Comparison of ENCODE assay signal across 22 mouse cellular contexts in genomic region chr17:24725637-24726390, GRCm38 (mm10). TPM values are rescaled to one million over a fixed set of nuclear protein-coding genes. Genes with fewer than 3 reads are reported as not detected.
DNase-seq lines count a peak whose midpoint lies in the region; ATAC-seq and TF ChIP-seq lines count a peak whose summit lies in the region.
"Had no signal": no experiment of that assay in that cellular context is flagged by ENCODE, and none has a peak within 500 bp of the region (broad histone marks: within the 10 kb centered on the region; RNA-seq: fewer than 3 reads in every experiment).

No protein-coding gene starts in this region.

- H3K9ac ChIP-seq in intestine, postnatal 0 days (ENCODE audit: low read depth, low read length): no peak overlapping the region
- no peak overlapping the region for H3K9ac ChIP-seq in intestine, embryonic 15.5 days
- no peak overlapping the region for H3K9ac ChIP-seq in liver, adult 2 months (ENCODE audit: low read depth, low read length)
- H3K9ac ChIP-seq in CH12.LX (ENCODE audit: insufficient read depth, low read depth): no peak overlapping the region
- H3K9ac ChIP-seq: embryonic facial prominence, embryonic 12.5 days; forebrain, embryonic 15.5 days; heart, embryonic 12.5 days had no signal

- TF ChIP-seq POLR2A in liver, adult 2 months (IDR thresholded peaks at IDR 0.05; ENCODE audit: extremely low read depth, insufficient read depth, low read length): no peak
- TF ChIP-seq POLR2A in CH12.LX (IDR thresholded peaks at IDR 0.05; ENCODE audit: low read depth, low read length): no peak

- in situ Hi-C loops in CH12.LX (cut with MboI; ENCODE audit: low pct_ligation_motif_present, low pct_unique_long_range_greater_than_20kb, low sequenced_read_pairs): no loop called here

- peak; percentile 14 for DNase-seq in liver, adult 2 months (ENCODE audit: extremely low read depth, low read depth, low spot score)
- DNase-seq in liver (no peak), CH12.LX (ENCODE audit: extremely low read depth) (no peak)
- no peak for DNase-seq in embryo, embryonic 10 days (ENCODE audit: low spot score)
- DNase-seq: adrenal gland, postnatal 10 days; cerebellum, adult 11 months; cerebellum, adult 8-10 months; cerebellum, postnatal 14 days; gastrocnemius, postnatal 14 days; heart, postnatal 36 days had no signal

- no peak overlapping the region for H3K4me2 ChIP-seq in intestine, postnatal 0 days (replicated peaks; ENCODE audit: low read depth)
- no peak overlapping the region for H3K4me2 ChIP-seq in intestine, embryonic 15.5 days (replicated peaks)
- no peak overlapping the region for H3K4me2 ChIP-seq in CH12.LX (ENCODE audit: insufficient read depth, low read depth, poor library complexity, severe bottlenecking)
- H3K4me2 ChIP-seq: embryonic facial prominence, embryonic 12.5 days; forebrain, embryonic 15.5 days; heart, embryonic 12.5 days had no signal

- no peaks in the 10 kb centered on the region for H3K9me3 ChIP-seq in intestine, postnatal 0 days (ENCODE audit: control insufficient read depth)
- H3K9me3 ChIP-seq in intestine, embryonic 15.5 days: no peaks in the 10 kb centered on the region
- no peaks in the 10 kb centered on the region for H3K9me3 ChIP-seq in CH12.LX (replicated peaks; ENCODE audit: low read length)
- H3K9me3 ChIP-seq: embryonic facial prominence, embryonic 12.5 days; forebrain, embryonic 15.5 days; G1E; heart, embryonic 12.5 days had no signal

- peaks cover 3% of the 10 kb centered on the region; the same call in 1 of the 2 replicates for H3K27me3 ChIP-seq in intestine, postnatal 0 days (replicated peaks; ENCODE audit: control insufficient read depth, insufficient read depth, low read length)
- H3K27me3 ChIP-seq in intestine, embryonic 15.5 days (replicated peaks): no peaks in the 10 kb centered on the region
- H3K27me3 ChIP-seq in liver, adult 2 months (ENCODE audit: control insufficient read depth, insufficient read depth, low read length): no peaks in the 10 kb centered on the region
- H3K27me3 ChIP-seq in CH12.LX (replicated peaks): no peaks in the 10 kb centered on the region
- H3K27me3 ChIP-seq: embryonic facial prominence, embryonic 12.5 days had no signal

- H3K4me3 ChIP-seq in intestine, postnatal 0 days (ENCODE audit: low read depth, low read length): no peak overlapping the region
- no peak overlapping the region for H3K4me3 ChIP-seq in intestine, embryonic 15.5 days (replicated peaks)
- H3K4me3 ChIP-seq in liver, adult 2 months (ENCODE audit: insufficient read depth, low read depth, low read length): no peak overlapping the region
- H3K4me3 ChIP-seq in CH12.LX (replicated peaks in 1 of 3; ENCODE audit: low read depth in 2 of 3, low read length in 2 of 3, poor library complexity in 1 of 3): no peak overlapping the region
- H3K4me3 ChIP-seq: embryonic facial prominence, embryonic 12.5 days; forebrain, embryonic 15.5 days; heart, embryonic 12.5 days had no signal

- peak; percentile 40 for TF ChIP-seq CTCF in intestine, postnatal 0 days (IDR thresholded peaks at IDR 0.05; ENCODE audit: low read depth)
- TF ChIP-seq CTCF in liver, adult 2 months (IDR thresholded peaks at IDR 0.05; ENCODE audit: low read depth, low read length): 0 out of 2 replicates have a peak, but pooled peaks have one; percentile 10
- TF ChIP-seq CTCF in CH12.LX (conservative IDR thresholded peaks at IDR 0.05 in 1 of 2, IDR thresholded peaks at IDR 0.05 in 1 of 2; ENCODE audit: low read depth in 2 of 2, low read length in 2 of 2): peak in 1 of 2 experiments; percentile 57; a peak in 2 of 4 replicates

- dilution Hi-C loops in CH12.LX (cut with MboI; ENCODE audit: extremely low pct_ligation_motif_present, extremely low pct_unique_long_range_greater_than_20kb, low sequenced_read_pairs): no loop called here

- 0 out of 2 replicates have a peak, but pooled peaks cover 3% of the 10 kb centered on the region for H3K4me1 ChIP-seq in intestine, postnatal 0 days (replicated peaks; ENCODE audit: control insufficient read depth, insufficient read depth, low read length)
- peaks cover 23% of the 10 kb centered on the region for H3K4me1 ChIP-seq in intestine, embryonic 15.5 days (replicated peaks)
- peaks cover 19% of the 10 kb centered on the region for H3K4me1 ChIP-seq in liver, adult 2 months (ENCODE audit: control insufficient read depth, insufficient read depth, low read length)
- peaks cover 5 to 26% of the 10 kb centered on the region in 2 experiments; a peak in 3 of 4 replicates for H3K4me1 ChIP-seq in CH12.LX (ENCODE audit: control insufficient read depth in 1 of 2, insufficient read depth in 2 of 2)

- peaks cover 8% of the 10 kb centered on the region; the same call in 1 of the 2 replicates for H3K79me2 ChIP-seq in liver, adult 2 months (ENCODE audit: control insufficient read depth, insufficient read depth, low read length)
- peaks cover 26% of the 10 kb centered on the region for H3K79me2 ChIP-seq in CH12.LX (replicated peaks; ENCODE audit: control insufficient read depth, extremely low read depth, insufficient read depth, poor library complexity, severe bottlenecking)

- no peak overlapping the region for H3K27ac ChIP-seq in intestine, postnatal 0 days (ENCODE audit: low read depth, low read length)
- no peak overlapping the region for H3K27ac ChIP-seq in intestine, embryonic 15.5 days
- H3K27ac ChIP-seq in liver, adult 2 months (replicated peaks; ENCODE audit: insufficient read depth, low read depth, low read length): no peak overlapping the region
- H3K27ac ChIP-seq in CH12.LX (ENCODE audit: insufficient read depth, low read depth): no peak overlapping the region
- H3K27ac ChIP-seq: embryonic facial prominence, embryonic 12.5 days; forebrain, embryonic 15.5 days; hindbrain, postnatal 0 days had no signal

- TF ChIP-seq EP300 in CH12.LX (IDR thresholded peaks at IDR 0.05; ENCODE audit: low read length): no peak

- peaks cover 11% of the 10 kb centered on the region for H3K36me3 ChIP-seq in intestine, postnatal 0 days (ENCODE audit: control insufficient read depth, insufficient read depth)
- peaks cover 14% of the 10 kb centered on the region for H3K36me3 ChIP-seq in intestine, embryonic 15.5 days
- H3K36me3 ChIP-seq in liver, adult 2 months (ENCODE audit: control insufficient read depth, insufficient read depth, low read length): peaks cover 12% of the 10 kb centered on the region
- peaks cover 16% of the 10 kb centered on the region in 2 experiments for H3K36me3 ChIP-seq in CH12.LX (replicated peaks in 1 of 2; ENCODE audit: control insufficient read depth in 1 of 2, insufficient read depth in 1 of 2, low read length in 1 of 2)

- 73% methylated on average over 3 of the region's 3 CpGs for WGBS in intestine, postnatal 0 days
- WGBS in intestine, embryonic 15.5 days: 74% methylated on average over 3 of the region's 3 CpGs
- WGBS in liver, adult 2 months: 61% methylated on average over 3 of the region's 3 CpGs

- peak; percentile 11 for TF ChIP-seq RAD21 in CH12.LX (IDR thresholded peaks at IDR 0.05; ENCODE audit: low read depth, low read length)

- ATAC-seq in intestine, postnatal 0 days: no peak
- no peak for ATAC-seq in intestine, embryonic 15.5 days
- ATAC-seq: forebrain, embryonic 15.5 days; hindbrain, postnatal 0 days had no signal

TF ChIP-seq in CH12.LX, 34 proteins besides CTCF, POLR2A, EP300 and RAD21:
- TF ChIP-seq SIN3A (IDR thresholded peaks at IDR 0.05; ENCODE audit: low read length) (no peak), TBP (conservative IDR thresholded peaks at IDR 0.05; ENCODE audit: low read depth, low read length) (peak; percentile 89)

RNA-seq across cellular contexts. Expression of gene Ndufb10, which starts 1.5 kb away (rescaled TPM):
- 406 and 413 TPM in 2 replicates for polyA plus RNA-seq in intestine, postnatal 0 days (2015; fragmentation: Nextera tagmentation; extraction: Ambion mirVana)
- 303 and 319 TPM in 2 replicates for polyA plus RNA-seq in intestine, embryonic 15.5 days (2015; fragmentation: Nextera tagmentation; extraction: Ambion mirVana)
- 290 TPM in 2 replicates for total RNA-seq in liver, adult 2 months (2014; rRNA removed)
- polyA plus RNA-seq in liver, adult 2 months (2012; rRNA removed): 265 and 300 TPM in 2 replicates
- total RNA-seq in CH12.LX (2012; rRNA removed): 188 and 207 TPM in 2 replicates
- total RNA-seq in CH12.LX (2014; rRNA removed): 207 and 208 TPM in 2 replicates
- polyA plus RNA-seq in CH12.LX (2012; ENCODE audit: insufficient read length, low read depth): 136 and 155 TPM in 2 replicates

RNA-seq across cellular contexts. Expression of gene Rpl3l, which starts 1.8 kb away (rescaled TPM):
- 0.27 TPM in 1 of 2 replicates, not detected in the other for polyA plus RNA-seq in intestine, postnatal 0 days (2015; fragmentation: Nextera tagmentation; extraction: Ambion mirVana)
- not detected in 2 replicates for polyA plus RNA-seq in intestine, embryonic 15.5 days (2015; fragmentation: Nextera tagmentation; extraction: Ambion mirVana)
- 0.46 TPM in 1 of 2 replicates, not detected in the other for total RNA-seq in liver, adult 2 months (2014; rRNA removed)
- not detected in 2 replicates for polyA plus RNA-seq in liver, adult 2 months (2012; rRNA removed)
- total RNA-seq in CH12.LX (2012; rRNA removed) (0.17 TPM in 1 of 2 replicates, not detected in the other), CH12.LX (2014; rRNA removed) (0.24 TPM in 1 of 2 replicates, not detected in the other)
- 0.79 and 0.91 TPM in 2 replicates for polyA plus RNA-seq in CH12.LX (2012; ENCODE audit: insufficient read length, low read depth)
- total RNA-seq: G1E had no signal
- polyA plus RNA-seq: embryonic facial prominence, embryonic 12.5 days; forebrain, embryonic 11.5 days; forebrain, embryonic 15.5 days; G1E; hindbrain, embryonic 11.5 days had no signal

RNA-seq across cellular contexts. Expression of gene Rps2, which starts 7.9 kb away (rescaled TPM):
- 757 and 776 TPM in 2 replicates for polyA plus RNA-seq in intestine, postnatal 0 days (2015; fragmentation: Nextera tagmentation; extraction: Ambion mirVana)
- 1,514 and 1,667 TPM in 2 replicates for polyA plus RNA-seq in intestine, embryonic 15.5 days (2015; fragmentation: Nextera tagmentation; extraction: Ambion mirVana)
- total RNA-seq in liver, adult 2 months (2014; rRNA removed): 802 and 1,081 TPM in 2 replicates
- polyA plus RNA-seq in liver, adult 2 months (2012; rRNA removed): 2,199 and 2,424 TPM in 2 replicates
- total RNA-seq in CH12.LX (2012; rRNA removed): 5,102 and 6,050 TPM in 2 replicates
- total RNA-seq in CH12.LX (2014; rRNA removed): 5,117 and 5,410 TPM in 2 replicates
- polyA plus RNA-seq in CH12.LX (2012; ENCODE audit: insufficient read length, low read depth): 1,976 and 2,057 TPM in 2 replicates

RNA-seq across cellular contexts. Expression of gene Rnf151, which starts 8.0 kb away (rescaled TPM):
- not detected in 2 replicates for polyA plus RNA-seq in intestine, postnatal 0 days (2015; fragmentation: Nextera tagmentation; extraction: Ambion mirVana)
- 0.11 and 0.19 TPM in 2 replicates for polyA plus RNA-seq in intestine, embryonic 15.5 days (2015; fragmentation: Nextera tagmentation; extraction: Ambion mirVana)
- not detected in 2 replicates for total RNA-seq in liver, adult 2 months (2014; rRNA removed)
- 0.19 TPM in 1 of 2 replicates, not detected in the other for polyA plus RNA-seq in liver, adult 2 months (2012; rRNA removed)
- total RNA-seq in CH12.LX (2012; rRNA removed) (0.38 and 0.59 TPM in 2 replicates), CH12.LX (2014; rRNA removed) (not detected in 2 replicates)
- 0.20 and 0.34 TPM in 2 replicates for polyA plus RNA-seq in CH12.LX (2012; ENCODE audit: insufficient read length, low read depth)
- total RNA-seq: adrenal gland, postnatal 4 days; common myeloid progenitor, adult 5-6 weeks; G1E; gastrocnemius, postnatal 14 days; heart, postnatal 36 days; hindbrain, postnatal 0 days had no signal
- polyA plus RNA-seq: forebrain, embryonic 15.5 days; heart, embryonic 12.5 days; heart, embryonic 16.5 days; hindbrain, embryonic 11.5 days; hindbrain, postnatal 0 days had no signal

RNA-seq across cellular contexts. Expression of gene Msrb1, which starts 10.6 kb away (rescaled TPM):
- polyA plus RNA-seq in intestine, postnatal 0 days (2015; fragmentation: Nextera tagmentation; extraction: Ambion mirVana): 47.4 and 47.8 TPM in 2 replicates
- 32.4 and 33.9 TPM in 2 replicates for polyA plus RNA-seq in intestine, embryonic 15.5 days (2015; fragmentation: Nextera tagmentation; extraction: Ambion mirVana)
- total RNA-seq in liver, adult 2 months (2014; rRNA removed): 184 and 192 TPM in 2 replicates
- polyA plus RNA-seq in liver, adult 2 months (2012; rRNA removed): 447 and 506 TPM in 2 replicates
- total RNA-seq in CH12.LX (2012; rRNA removed) (38.4 and 39.7 TPM in 2 replicates), CH12.LX (2014; rRNA removed) (21.3 and 26.9 TPM in 2 replicates)
- polyA plus RNA-seq in CH12.LX (2012; ENCODE audit: insufficient read length, low read depth): 60.5 and 70.0 TPM in 2 replicates
